Mouse (Mus musculus): ENCODE data around the gene Slx4ip. TPM values are rescaled to one million over a fixed set of nuclear protein-coding genes. Genes with fewer than 3 reads are reported as not detected.
A peak's percentile ranks its signal among the peaks of the same experiment; 100 is the strongest.

Slx4ip gene
- total RNA-seq, 2 experiments from 2014 or later: 6.2 to 8.3 TPM

DNA sequence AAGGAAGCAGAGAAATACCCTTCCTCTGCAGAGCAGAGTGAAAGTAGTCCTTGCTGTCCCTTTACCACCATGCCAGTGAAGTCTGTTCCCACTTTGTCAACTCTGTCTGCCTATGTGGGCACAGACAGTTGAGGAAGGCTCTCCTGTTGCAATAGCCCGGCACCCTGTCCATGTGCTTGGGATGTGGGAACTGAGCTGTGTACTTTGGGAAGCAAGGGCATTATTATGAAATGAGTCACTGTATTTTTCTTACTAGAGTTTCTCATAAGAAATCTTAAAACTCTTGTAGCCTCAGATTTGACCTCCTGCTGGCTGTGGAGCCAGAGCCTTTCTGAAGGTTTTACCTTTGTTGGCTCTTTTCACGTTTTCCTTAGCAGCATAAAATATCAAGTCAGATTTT, 158.3 kb downstream of the Slx4ip start:
- no peak for ATAC-seq (replicated peaks; ENCODE audit: poor library complexity)

DNA sequence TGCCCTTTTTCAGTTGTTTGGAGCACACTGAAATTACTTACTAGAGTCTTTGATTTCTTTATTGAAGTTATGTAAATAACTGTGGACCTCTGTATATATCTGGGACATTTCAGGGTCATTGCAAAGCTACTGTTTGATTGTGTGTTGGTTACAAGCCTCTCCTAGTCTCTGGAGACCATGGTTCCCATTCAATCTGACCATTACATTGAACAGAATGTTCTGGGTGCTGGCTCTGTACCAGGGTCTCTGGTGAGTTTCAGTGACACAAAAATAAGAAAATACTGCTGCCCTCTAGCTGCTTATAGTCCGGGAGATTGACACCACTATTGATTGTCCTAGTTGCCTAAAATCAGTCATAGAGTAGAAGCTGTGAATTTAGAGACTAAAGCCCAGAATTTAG, 158.9 kb downstream of the Slx4ip start:
- ATAC-seq (replicated peaks; ENCODE audit: poor library complexity): no peak

DNA sequence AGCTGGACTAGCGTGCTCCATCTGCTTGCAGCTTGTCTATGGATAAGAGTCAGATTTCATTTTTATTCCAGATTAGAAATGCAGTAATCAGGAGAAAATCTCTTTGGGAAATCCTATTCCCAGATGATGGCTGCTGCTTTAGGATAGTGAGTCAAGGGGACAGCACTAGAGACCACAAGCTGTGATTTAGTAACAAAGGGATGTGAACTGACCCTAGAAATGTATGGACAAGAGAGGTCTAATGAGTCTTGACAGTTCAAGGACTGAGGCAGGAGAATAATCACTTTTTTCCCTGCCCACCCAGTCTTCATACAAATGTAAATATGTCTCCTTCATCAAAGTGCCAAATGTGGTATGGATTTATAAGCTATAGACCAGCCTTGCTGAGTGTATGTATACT, 172.8 kb downstream of the Slx4ip start:
- no peak for ATAC-seq (replicated peaks; ENCODE audit: poor library complexity)

DNA sequence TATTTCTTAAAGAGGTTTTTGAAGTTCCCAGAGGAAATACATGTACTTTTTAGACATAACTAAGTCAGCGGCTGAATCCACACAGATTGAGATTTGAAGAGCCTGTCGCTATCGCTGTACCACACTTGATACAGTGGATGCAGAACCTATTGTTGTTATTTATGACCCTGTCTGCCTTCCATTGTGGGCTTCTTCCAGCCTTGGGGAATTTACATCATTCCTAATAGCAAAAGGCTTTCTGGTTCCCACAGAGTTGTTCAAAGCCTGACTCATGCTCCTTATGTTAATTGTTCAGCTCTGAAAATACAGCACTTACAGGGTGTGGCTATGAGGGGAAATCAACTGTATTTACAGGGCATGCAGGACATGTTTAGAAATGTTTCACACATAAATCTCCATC, 173.5 kb downstream of the Slx4ip start:
- ATAC-seq (replicated peaks; ENCODE audit: poor library complexity): no peak

DNA sequence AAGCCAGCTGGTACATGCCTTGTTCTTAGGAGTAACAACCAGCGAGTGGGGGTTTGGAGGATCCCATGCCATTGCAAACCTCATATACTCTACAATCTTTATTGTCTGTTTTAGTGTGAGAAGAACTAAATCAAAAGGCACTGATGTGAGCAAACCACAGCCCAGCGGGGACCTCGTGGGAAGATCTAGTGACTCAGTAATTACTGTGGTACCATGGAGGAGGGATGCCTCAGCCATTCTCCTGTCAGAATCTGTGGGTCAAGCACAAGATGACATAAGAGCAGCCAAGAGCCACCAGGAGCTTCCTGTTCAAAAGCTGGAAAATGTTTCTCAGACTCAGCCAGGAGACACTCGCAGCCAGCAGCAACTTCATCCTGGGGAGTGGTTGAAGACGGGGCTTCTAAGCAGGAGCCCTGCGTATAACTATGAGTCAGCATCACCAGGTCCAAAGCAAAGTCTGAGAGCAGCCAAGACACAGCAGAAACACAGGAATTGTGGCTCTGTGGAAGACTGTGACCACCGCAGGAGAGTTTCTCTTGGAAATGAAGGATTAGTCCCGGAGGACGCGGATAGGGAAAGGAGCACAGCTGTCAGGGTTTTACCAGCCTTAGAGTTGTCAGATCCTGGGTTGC, 176.6 kb downstream of the Slx4ip start:
- no peak for ATAC-seq (replicated peaks; ENCODE audit: poor library complexity)

DNA sequence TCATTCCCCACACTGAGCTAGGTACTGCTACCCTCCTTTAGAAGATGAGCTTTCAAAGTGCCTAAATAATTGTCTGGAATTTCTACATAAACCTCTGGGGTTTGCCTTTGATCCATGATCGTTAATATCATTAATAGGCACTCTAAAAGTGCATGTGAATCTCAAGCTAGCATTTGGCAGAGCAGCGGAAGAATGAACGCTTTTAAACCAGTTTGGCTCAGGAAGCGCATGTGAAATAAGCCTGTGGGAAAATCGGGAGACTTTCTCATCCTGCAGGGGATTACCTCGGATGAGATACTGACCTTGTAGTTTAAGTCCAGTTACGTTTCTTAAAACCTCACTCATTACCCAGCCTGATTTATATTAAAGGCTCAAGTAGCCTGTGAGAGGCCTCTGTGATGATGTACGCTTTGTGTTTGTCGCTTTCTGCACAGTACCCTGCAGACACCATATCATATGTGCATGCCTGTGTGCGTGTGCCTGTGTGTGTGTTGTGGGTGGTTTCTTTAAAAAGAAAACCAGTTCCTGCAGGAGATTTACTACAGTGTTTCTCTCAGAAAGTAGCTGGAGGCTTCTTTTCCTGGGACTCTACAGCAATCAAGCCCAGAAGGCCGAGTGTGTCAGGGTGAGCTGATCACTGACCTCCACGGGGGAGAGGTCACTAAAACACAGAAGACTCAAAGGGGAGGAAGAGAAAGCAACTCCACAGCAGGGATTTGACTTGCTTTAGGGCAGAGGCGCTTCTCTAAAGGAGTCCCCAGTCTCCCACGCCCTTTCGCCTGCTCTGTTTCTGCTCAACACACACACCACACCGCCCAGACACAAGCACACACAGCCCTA, 182.7 kb downstream of the Slx4ip start:
- no peak for ATAC-seq (replicated peaks; ENCODE audit: poor library complexity)

DNA sequence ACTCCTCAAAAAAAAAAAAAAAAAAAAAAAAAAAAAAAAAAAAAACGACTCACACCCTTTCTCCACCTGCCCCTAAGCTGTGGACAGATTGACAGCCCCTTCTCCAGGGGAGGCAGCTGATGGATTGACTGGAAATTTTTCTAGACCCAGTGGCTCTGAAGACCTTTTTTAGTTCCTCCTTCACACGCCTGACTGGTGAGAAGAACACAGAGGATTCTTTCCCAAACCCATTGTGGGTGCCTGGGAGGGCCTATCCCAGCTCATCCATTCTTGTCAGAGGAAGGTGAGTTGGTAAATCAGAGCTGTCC, 183.2 kb downstream of the Slx4ip start:
- ATAC-seq (replicated peaks; ENCODE audit: poor library complexity): no peak

DNA sequence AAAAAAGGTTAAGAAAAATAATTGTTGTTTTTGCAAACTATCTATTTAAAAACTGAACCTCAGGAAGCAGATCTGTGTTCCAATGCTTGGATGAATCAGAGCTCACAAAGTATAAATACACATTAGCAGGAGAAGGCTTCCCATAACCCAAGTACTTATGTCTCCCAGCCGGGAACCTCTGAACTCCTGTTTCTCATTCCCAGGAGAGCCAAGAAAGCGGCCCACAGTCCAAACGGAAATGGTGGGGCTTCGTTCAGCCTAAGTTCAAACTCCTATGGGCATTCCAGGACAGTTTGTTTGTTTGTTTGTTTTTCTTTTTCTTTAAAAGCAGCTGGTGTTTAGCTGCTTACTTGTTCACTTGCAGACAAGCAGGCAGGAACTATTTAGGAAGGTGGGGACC, 187.8 kb downstream of the Slx4ip start:
- ATAC-seq (replicated peaks; ENCODE audit: poor library complexity): no peak

DNA sequence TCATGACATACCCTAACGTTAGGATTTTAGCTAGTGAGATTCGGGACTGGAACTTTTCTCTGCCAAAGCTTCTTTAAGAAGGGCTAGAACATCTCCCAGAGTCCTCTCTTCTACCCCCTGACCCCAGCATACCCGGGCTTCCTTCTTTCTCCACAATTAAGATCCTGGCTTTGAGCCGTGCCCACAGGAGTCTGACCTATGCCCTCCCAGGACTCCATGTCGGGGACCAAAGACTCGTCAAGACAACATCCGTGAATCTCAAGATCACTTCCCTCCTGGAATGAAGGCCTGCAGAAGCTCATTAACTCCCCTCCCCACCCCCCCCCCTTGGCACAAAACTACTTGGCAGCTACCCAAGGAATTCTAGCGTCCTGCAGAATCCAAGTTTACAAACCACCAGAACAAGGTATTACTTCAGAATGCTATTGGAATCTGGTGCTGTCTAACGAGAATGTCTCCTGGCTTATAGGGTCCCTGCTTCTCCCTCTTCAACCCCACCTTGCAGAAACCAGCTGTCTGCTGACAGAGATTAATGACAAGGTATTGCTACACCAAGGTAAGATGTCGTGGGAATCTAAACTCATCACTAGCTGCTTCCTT, 188.8 kb downstream of the Slx4ip start:
- no peak for ATAC-seq (replicated peaks; ENCODE audit: poor library complexity)

DNA sequence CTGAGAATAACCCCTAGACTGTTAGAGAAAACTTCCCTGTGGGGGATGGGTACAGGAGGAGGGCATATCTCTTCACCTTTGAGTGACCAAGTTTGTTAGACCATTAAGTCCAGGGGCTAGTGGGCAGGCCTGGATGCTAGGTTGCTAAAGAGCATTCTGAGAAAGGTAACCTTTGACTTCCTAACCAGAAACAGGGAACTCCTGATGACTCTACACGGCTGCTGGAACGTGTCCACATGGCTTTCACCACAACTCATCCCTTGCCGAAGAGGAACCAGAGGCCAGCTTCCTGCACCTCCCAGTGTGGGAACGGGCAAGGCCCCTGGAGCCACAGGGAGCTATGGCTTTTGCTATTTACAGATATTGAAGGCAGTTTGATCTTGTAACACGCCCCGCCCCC, 189.4 kb downstream of the Slx4ip start:
- 0 out of 2 replicates have a peak, but pooled peaks have one; percentile 44 for ATAC-seq (replicated peaks; ENCODE audit: poor library complexity)

DNA sequence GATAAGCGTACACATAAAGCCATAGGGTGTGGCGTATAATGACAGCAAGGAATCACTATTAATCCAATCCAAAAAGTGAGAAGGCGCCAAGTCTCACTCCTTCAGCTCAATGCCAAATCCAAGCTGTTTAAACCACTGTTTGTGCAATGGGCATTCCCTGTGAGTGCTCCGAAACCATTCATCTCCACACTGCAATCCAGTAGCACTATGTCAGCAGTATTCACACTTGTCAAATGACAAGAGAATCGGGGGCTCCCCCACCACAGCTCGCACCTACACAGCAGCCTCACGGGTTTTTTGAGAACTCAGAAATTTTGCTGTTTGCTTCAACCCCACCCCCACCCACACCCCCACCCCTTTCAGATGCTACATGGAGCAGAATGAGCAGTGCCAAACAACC, 190.0 kb downstream of the Slx4ip start:
- no peak for ATAC-seq (replicated peaks; ENCODE audit: poor library complexity)

DNA sequence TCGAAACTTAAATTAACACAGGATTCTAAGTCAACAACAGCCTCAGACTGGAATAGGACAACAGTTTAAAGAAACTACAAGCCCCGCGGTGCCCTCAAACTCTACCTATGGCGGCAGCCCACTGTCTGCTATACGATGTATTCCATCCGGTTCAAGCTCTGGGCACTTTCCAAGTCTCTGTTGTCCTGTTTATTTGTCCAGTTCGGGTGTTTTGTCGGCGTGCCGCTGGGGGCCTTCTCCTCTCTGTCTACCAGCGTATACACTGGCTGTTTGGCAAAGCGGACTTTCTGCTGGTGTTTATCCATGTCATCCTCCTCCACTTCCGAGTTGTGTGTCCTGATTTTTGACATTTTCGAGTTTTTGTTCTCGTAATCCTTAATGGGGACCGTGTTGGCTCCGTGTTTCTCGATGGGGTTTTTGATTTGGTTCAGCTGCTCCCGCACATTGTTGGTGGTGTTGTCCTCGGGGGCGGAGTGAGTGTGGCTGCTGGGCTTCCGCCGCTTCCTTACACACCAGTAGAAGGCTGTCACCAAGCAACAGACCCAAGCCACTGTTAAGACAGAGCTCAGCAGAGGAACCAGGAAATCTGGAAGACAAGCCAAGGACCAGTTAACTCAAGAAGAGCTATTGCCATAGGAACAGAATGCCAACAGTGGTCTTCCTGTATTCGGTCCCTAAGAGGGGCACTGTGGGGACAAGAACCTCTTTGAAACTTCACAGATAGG, 192.0 kb downstream of the Slx4ip start:
- ATAC-seq (replicated peaks; ENCODE audit: poor library complexity): no peak

DNA sequence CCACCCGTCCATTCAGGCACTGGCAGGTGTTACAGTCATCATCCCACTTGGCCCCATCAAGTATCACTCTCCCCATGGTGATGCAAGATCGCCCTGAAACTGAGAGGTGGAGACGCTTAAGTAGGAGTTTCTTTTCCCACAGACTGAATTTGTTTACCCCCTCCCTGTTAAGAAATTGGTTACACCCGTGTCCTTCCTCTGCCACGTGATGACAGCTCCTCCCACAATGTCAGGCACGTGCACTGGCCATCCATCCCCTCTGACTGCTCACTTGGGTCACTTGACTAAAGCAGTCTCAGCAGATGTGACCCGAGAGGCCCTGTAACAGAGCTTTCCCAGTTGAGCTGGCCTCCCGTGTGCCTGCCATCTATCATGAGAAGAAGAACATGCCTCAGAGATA, 194.2 kb downstream of the Slx4ip start:
- no peak for ATAC-seq (replicated peaks; ENCODE audit: poor library complexity)

DNA sequence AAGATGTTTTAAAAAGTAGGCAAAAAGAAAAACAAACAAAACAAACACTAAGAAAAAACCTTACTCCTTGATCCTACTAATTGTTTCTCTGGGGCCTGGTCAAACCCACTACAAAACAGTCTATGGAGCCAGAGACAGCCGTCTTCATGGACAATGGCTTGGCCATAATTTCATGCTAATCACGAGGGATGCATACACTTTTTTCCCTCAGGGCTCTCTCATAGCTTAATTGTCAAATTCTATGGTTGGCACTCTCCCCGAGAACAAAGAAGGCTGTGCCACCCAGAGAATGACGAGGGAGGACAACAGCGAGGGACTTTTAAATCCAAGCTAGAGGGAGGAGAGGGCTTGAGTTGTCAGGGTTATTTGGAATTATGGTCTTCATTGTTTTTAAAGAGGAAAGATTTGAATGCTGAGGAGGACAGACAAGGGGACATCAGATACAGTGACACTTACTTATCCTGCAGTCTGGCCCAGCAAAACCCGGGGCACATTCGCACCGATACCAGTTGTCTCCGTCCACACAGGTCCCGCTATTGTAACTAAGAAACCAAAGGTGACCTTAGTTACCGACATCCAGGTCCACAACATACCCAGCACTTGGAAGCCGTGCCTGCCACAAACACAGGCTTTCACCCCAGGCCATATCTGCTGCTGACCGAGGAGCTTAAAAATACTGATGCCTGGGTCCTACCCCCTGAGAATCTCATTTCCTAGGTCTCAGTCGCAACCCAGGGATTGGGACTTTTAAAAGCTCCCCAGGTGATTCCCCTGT, 195.8 kb downstream of the Slx4ip start:
- no peak for ATAC-seq (replicated peaks; ENCODE audit: poor library complexity)

DNA sequence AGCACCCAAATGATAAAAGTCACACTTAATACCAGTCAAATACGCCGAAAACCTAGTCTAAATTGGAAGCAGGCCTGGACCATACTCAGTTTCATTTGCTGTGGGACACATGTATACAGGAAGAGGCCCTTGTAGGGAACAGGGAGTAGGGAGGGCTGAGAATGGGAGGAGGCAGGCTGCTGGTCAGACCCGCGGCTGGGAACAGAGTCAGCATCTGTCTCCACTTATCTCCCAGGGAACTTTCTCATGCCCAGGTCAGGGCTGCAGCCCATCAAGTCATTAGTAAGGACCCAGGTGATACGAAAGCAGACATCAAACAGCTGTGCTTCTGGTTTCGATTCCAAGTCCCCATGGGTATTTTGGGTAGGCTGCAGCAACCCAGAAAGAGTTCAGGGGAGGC, 196.7 kb downstream of the Slx4ip start:
- no peak for ATAC-seq (replicated peaks; ENCODE audit: poor library complexity)

DNA sequence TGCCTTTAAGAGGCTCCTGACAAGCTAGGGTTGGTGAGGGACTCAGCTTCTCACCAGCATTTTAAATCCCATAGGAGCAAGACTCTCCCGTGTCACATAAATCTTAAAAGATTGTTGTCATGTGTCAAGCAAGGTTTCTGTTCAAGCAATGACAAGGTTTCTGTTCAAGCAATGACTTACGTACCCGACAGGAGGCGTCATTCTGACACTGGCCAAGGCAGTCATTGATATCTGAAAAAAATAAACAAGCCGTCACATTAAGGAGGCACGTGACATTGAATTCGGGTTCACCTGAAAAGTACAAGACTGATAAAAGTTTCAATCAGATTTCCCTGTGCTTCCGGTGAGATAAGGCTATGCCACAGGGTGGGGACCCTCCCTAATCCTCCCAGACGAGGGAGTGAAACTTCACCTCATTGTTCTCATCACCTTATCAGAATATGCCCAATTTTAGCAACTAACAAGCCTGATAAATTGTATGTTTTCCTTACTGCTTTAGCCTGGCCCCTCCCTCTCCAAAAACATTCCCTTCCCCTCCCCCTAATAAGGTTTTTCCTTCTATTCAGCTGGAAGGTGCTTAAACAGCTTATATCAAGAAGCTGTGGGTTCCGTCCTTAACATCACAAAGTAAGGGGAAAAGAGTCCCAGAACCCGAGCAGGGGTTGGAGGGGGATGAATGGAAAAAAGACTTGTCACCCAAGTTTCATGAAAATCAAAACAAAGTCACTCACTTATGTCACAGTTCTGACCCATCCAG, 200.9 kb downstream of the Slx4ip start:
- no peak for ATAC-seq (replicated peaks; ENCODE audit: poor library complexity)

DNA sequence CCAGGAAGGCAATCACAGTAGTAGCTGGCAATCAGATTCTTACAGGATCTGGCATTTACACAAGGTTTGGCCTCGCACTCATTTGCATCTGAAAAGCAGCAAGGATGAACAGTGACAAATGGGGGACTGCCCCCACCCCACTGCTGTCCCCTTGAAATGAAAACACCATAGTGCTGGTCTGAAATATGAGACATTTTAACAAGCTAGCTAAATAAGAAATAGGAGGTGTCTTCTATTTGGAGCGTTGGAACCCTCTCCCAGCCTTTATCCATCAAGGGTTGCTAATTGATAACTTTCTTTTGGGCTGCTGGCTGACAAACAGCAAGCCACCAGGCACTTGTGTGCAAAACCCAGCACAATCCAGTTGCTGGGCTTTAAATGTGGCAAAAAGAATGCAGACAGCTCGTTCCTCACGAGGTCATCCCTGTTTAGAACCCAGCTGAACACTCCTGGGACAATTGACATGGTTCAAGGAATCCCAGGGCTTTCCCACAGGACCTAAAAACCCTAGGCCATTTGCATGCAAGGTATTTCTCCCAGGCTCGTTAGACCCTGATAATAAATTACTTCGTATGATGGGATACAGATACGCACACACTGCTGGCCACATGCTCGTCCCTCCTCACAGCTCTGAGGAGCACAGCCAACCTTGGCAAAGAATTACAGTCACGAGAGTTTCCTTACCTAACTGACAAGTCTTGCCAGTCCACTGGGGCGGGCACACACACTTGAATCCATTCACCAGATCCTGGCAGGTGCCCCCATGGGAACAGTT, 201.7 kb downstream of the Slx4ip start:
- ATAC-seq (replicated peaks; ENCODE audit: poor library complexity): no peak

DNA sequence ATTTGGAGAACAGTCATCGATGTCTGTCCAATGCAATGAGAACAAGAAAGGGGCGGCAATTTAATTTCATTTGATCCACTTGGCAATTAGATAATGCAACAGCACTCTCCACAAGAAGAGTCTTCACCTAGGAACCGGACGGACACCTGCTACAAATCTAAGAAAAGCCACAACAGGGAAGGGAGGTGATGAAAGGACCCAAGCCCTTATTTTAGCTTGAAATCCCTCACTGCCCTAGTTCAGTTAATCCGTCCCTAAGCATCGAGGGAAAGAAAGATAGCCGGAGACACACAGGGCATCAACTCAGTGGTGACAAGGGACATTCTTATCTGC, 202.2 kb downstream of the Slx4ip start:
- no peak for ATAC-seq (replicated peaks; ENCODE audit: poor library complexity)

DNA sequence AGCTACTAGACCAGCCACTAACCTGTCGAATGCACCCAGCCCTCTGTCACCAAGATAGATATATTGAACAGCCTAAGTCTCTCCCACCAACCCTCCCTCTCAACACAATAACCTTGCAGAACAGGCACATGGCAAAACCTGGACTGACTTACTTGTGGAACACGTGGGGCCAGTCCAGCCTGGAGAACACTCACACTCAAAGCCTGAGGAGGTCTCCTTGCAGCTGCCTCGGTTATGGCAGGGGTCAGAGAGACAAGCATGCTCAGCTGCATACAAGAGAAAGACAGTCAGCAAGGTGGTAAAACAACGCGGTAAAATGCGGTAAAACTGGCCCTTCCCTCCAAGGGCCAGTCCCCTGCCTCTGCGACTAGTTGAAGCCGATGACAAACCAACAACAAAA, 203.3 kb downstream of the Slx4ip start:
- no peak for ATAC-seq (replicated peaks; ENCODE audit: poor library complexity)
